Mouse (Mus musculus) intestine, embryonic 15.5 days (tissue): ENCODE results near the gene Sox6. TPM values are rescaled to one million over a fixed set of nuclear protein-coding genes. Genes with fewer than 3 reads are reported as not detected.

Experiments used
- ATAC-seq: fragments of 200-750 bp; cut with Nextera tagmentation; 2 replicates; pipeline ENCODE4 v1.8.0; 2017; ENCODE audit warnings: moderate TSS enrichment, moderate library complexity
- H3K27ac ChIP-seq: fragments of 300-500 bp; sonication (generic); 2 replicates; pipeline ENCODE4 v1.5.1; 2015; ENCODE audit warnings: mild to moderate bottlenecking, inconsistent platforms
- H3K27me3 ChIP-seq: fragments of 300-500 bp; sonication (generic); replicated peaks from 2 replicates; pipeline ENCODE4 v1.6.1; 2015; ENCODE audit warnings: inconsistent platforms
- H3K36me3 ChIP-seq: fragments of 300-500 bp; sonication (generic); 2 replicates; pipeline ENCODE4 v1.6.1; 2015; ENCODE audit warnings: inconsistent platforms
- H3K4me1 ChIP-seq: fragments of 300-500 bp; sonication (generic); replicated peaks from 2 replicates; pipeline ENCODE4 v1.6.1; 2015; ENCODE audit warnings: inconsistent platforms
- H3K4me2 ChIP-seq: fragments of 300-500 bp; sonication (generic); replicated peaks from 2 replicates; pipeline ENCODE4 v1.6.1; 2015; ENCODE audit warnings: mild to moderate bottlenecking, inconsistent platforms
- H3K4me3 ChIP-seq: fragments of 300-500 bp; sonication (generic); replicated peaks from 2 replicates; pipeline ENCODE4 v1.5.1; 2015; ENCODE audit warnings: inconsistent platforms
- H3K9ac ChIP-seq: fragments of 300-500 bp; sonication (generic); 2 replicates; pipeline ENCODE4 v1.6.1; 2015; ENCODE audit warnings: inconsistent platforms
- H3K9me3 ChIP-seq: fragments of 300-500 bp; sonication (generic); 2 replicates; pipeline ENCODE4 v1.6.1; 2016; ENCODE audit warnings: inconsistent platforms
- WGBS: fragments of 180-500 bp; shearing (Covaris S2); methylation state at CpG from one replicate; pipeline ENCODE4 v1.1.7; 2015; 5-methylcytosine and 5-hydroxymethylcytosine counted together
- polyA plus RNA-seq: library from polyadenylated mRNA; unstranded; fragments of >200 nt; fragmentation: Nextera tagmentation; extraction: Ambion mirVana; gene quantifications from 2 replicates; pipeline ENCODE4 v1.2.1, GENCODE M21; 2015

Sox6 gene
- polyA plus RNA-seq, 1 experiment from 2014 or later, result 36.1 TPM

- Histone ChIP-seq H3K4me1 (peaks cover 14% of the 10 kb centered on the region; the same call in 1 of the 2 replicates), H3K27me3 (peaks cover 38% of the 10 kb centered on the region), H3K4me2 (peak overlapping the region; percentile 100), H3K36me3 (no peaks in the 10 kb centered on the region), H3K9ac (peak overlapping the region; percentile 45), H3K9me3 (no peaks in the 10 kb centered on the region), H3K4me3 (peak overlapping the region; percentile 61), H3K27ac (0 out of 2 replicates have a peak overlapping the region, but pooled peaks have one; percentile 66)
- peak; percentile 52 for ATAC-seq
- 0% methylated on average over 11 of the region's 11 CpGs for WGBS
These were observed 5.8 kb downstream of the Sox6 start for GRCm38 (mm10) chr7:116032596-116033307.

GRCm38 (mm10) chr7:116031718-116032595 is 6.6 kb downstream of the Sox6 start:
- H3K4me2 ChIP-seq, result peak overlapping the region; percentile 100
- peaks cover 32% of the 10 kb centered on the region for H3K27me3 ChIP-seq
- peaks cover 14% of the 10 kb centered on the region; the same call in 1 of the 2 replicates for H3K4me1 ChIP-seq
- peak; percentile 70 for ATAC-seq
- H3K4me3 ChIP-seq, result peak overlapping the region; percentile 44
- no peaks in the 10 kb centered on the region for H3K36me3 ChIP-seq
- no peaks in the 10 kb centered on the region for H3K9me3 ChIP-seq
- WGBS, result under 1% methylated on average over 65 of the region's 65 CpGs
- peak overlapping the region; percentile 45 for H3K9ac ChIP-seq
- H3K27ac ChIP-seq, result peak overlapping the region; percentile 9

- Histone ChIP-seq H3K27me3 (peaks cover 26% of the 10 kb centered on the region), H3K4me1 (peaks cover 14% of the 10 kb centered on the region; the same call in 1 of the 2 replicates), H3K4me3 (peak overlapping the region; percentile 44), H3K9me3 (no peaks in the 10 kb centered on the region), H3K27ac (peak overlapping the region; percentile 9), H3K9ac (peak overlapping the region; percentile 45), H3K36me3 (no peaks in the 10 kb centered on the region), H3K4me2 (peak overlapping the region; percentile 100)
- 0 out of 2 replicates have a peak, but pooled peaks have one; percentile 15 for ATAC-seq
- 3% methylated on average over 14 of the region's 14 CpGs for WGBS
These were observed 7.2 kb downstream of the Sox6 start for GRCm38 (mm10) chr7:116031388-116031717.

GRCm38 (mm10) chr7:116030597-116031387 is 7.8 kb downstream of the Sox6 start:
- Histone ChIP-seq H3K9me3 (no peaks in the 10 kb centered on the region), H3K9ac (peak overlapping the region; percentile 45), H3K4me2 (peak overlapping the region; percentile 100), H3K36me3 (no peaks in the 10 kb centered on the region), H3K4me3 (peak overlapping the region; percentile 44), H3K27ac (peak overlapping the region; percentile 9; the same call in 1 of the 2 replicates), H3K27me3 (peaks cover 21% of the 10 kb centered on the region), H3K4me1 (peaks cover 14% of the 10 kb centered on the region; the same call in 1 of the 2 replicates)
- 42% methylated on average over 26 of the region's 26 CpGs for WGBS
- 0 out of 2 replicates have a peak, but pooled peaks have one; percentile 9 for ATAC-seq

- no peak for ATAC-seq
- H3K36me3 ChIP-seq, result no peaks in the 10 kb centered on the region
- WGBS, result 77% methylated on average over 3 of the region's 3 CpGs
- peaks cover 14% of the 10 kb centered on the region; the same call in 1 of the 2 replicates for H3K4me1 ChIP-seq
- H3K9ac ChIP-seq, result no peak overlapping the region
- no peak overlapping the region for H3K4me3 ChIP-seq
- no peaks in the 10 kb centered on the region for H3K9me3 ChIP-seq
- no peak overlapping the region for H3K4me2 ChIP-seq
- no peak overlapping the region for H3K27ac ChIP-seq
- peaks cover 17% of the 10 kb centered on the region for H3K27me3 ChIP-seq
These were observed 8.6 kb downstream of the Sox6 start for GRCm38 (mm10) chr7:116029991-116030390.

GRCm38 (mm10) chr7:116002726-116003125 is 35.9 kb downstream of the Sox6 start:
- no peaks in the 10 kb centered on the region for H3K36me3 ChIP-seq

GRCm38 (mm10) chr7:115988109-115988779 is 50.4 kb downstream of the Sox6 start:
- no peaks in the 10 kb centered on the region for H3K9me3 ChIP-seq
- WGBS, result 87% methylated on average over 2 of the region's 2 CpGs

More at GRCm38 (mm10) chr7:116002726-116003125, 35.9 kb downstream of the Sox6 start:
- Histone ChIP-seq H3K4me3 (no peak overlapping the region), H3K4me2 (no peak overlapping the region), H3K27ac (no peak overlapping the region), H3K4me1 (no peaks in the 10 kb centered on the region), H3K27me3 (no peaks in the 10 kb centered on the region), H3K9me3 (no peaks in the 10 kb centered on the region), H3K9ac (no peak overlapping the region)
- no peak for ATAC-seq
- 84% methylated on average over 4 of the region's 4 CpGs for WGBS

GRCm38 (mm10) chr7:115985716-115986115 is 52.9 kb downstream of the Sox6 start:
- Histone ChIP-seq H3K4me2 (no peak overlapping the region), H3K9me3 (no peaks in the 10 kb centered on the region), H3K4me3 (no peak overlapping the region), H3K9ac (no peak overlapping the region), H3K27me3 (no peaks in the 10 kb centered on the region), H3K4me1 (no peaks in the 10 kb centered on the region), H3K36me3 (no peaks in the 10 kb centered on the region), H3K27ac (no peak overlapping the region)
- no peak for ATAC-seq
- WGBS, result 83% methylated on average over 6 of the region's 6 CpGs

More at GRCm38 (mm10) chr7:115988109-115988779, 50.4 kb downstream of the Sox6 start:
- no peaks in the 10 kb centered on the region for H3K4me1 ChIP-seq
- no peak overlapping the region for H3K9ac ChIP-seq
- H3K4me3 ChIP-seq, result no peak overlapping the region
- no peak for ATAC-seq
- H3K27me3 ChIP-seq, result no peaks in the 10 kb centered on the region
- H3K27ac ChIP-seq, result no peak overlapping the region
- no peak overlapping the region for H3K4me2 ChIP-seq
- H3K36me3 ChIP-seq, result no peaks in the 10 kb centered on the region

- Histone ChIP-seq H3K27ac (no peak overlapping the region), H3K9me3 (no peaks in the 10 kb centered on the region), H3K9ac (no peak overlapping the region), H3K4me1 (no peaks in the 10 kb centered on the region), H3K27me3 (no peaks in the 10 kb centered on the region), H3K36me3 (no peaks in the 10 kb centered on the region), H3K4me3 (no peak overlapping the region), H3K4me2 (no peak overlapping the region)
- WGBS, result 89% methylated on average over 3 of the region's 3 CpGs
- ATAC-seq, result no peak
These were observed 54.5 kb downstream of the Sox6 start for GRCm38 (mm10) chr7:115984076-115984475.

GRCm38 (mm10) chr7:115979813-115980512 is 58.6 kb downstream of the Sox6 start:
- WGBS, result 84% methylated on average over 5 of the region's 5 CpGs
- Histone ChIP-seq H3K4me2 (no peak overlapping the region), H3K27ac (no peak overlapping the region)

GRCm38 (mm10) chr7:115974518-115974917 is 64.1 kb downstream of the Sox6 start:
- no peaks in the 10 kb centered on the region for H3K36me3 ChIP-seq
- H3K9me3 ChIP-seq, result no peaks in the 10 kb centered on the region
- H3K4me2 ChIP-seq, result no peak overlapping the region
- WGBS, result 95% methylated on average over 2 of the region's 2 CpGs
- H3K4me1 ChIP-seq, result no peaks in the 10 kb centered on the region
- H3K27me3 ChIP-seq, result no peaks in the 10 kb centered on the region
- H3K4me3 ChIP-seq, result no peak overlapping the region
- no peak overlapping the region for H3K9ac ChIP-seq
- ATAC-seq, result no peak
- H3K27ac ChIP-seq, result no peak overlapping the region

More at GRCm38 (mm10) chr7:115979813-115980512, 58.6 kb downstream of the Sox6 start:
- Histone ChIP-seq H3K9me3 (no peaks in the 10 kb centered on the region), H3K36me3 (no peaks in the 10 kb centered on the region), H3K4me3 (no peak overlapping the region), H3K27me3 (no peaks in the 10 kb centered on the region), H3K4me1 (no peaks in the 10 kb centered on the region), H3K9ac (no peak overlapping the region)
- ATAC-seq, result no peak
